Mouse (Mus musculus) G1E (cell line): ENCODE results near the gene Npas3. TPM values are rescaled to one million over a fixed set of nuclear protein-coding genes. Genes with fewer than 3 reads are reported as not detected.

Experiments
- ATAC-seq: 2 replicates; pipeline ENCODE4 v1.8.0; 2016; ENCODE audit warnings: mild to moderate bottlenecking; ENCODE audit not compliant: insufficient number of reproducible peaks, poor library complexity, low FRiP score, severe bottlenecking; ENCODE audit errors: extremely low read depth
- DNase-seq: peaks from one replicate; pipeline ENCODE4 v3.0.0; 2012; ENCODE audit warnings: low spot score
- H3K27me3 ChIP-seq: 2 replicates; pipeline ENCODE4 v1.6.1; 2012; ENCODE audit warnings: mild to moderate bottlenecking, low read length, inconsistent platforms; ENCODE audit not compliant: insufficient read depth
- H3K36me3 ChIP-seq: replicated peaks from 2 replicates; pipeline ENCODE3; 2012; ENCODE audit warnings: mild to moderate bottlenecking, inconsistent platforms
- H3K4me1 ChIP-seq: 2 replicates; pipeline ENCODE4 v1.6.1; 2012; ENCODE audit warnings: low read depth, low read length, inconsistent platforms, mixed read lengths; ENCODE audit not compliant: insufficient read depth
- H3K4me3 ChIP-seq: 2 replicates; pipeline ENCODE4 v1.5.1; 2012; ENCODE audit warnings: low read depth, mild to moderate bottlenecking, inconsistent platforms, low read length, moderate library complexity, mixed read lengths
- H3K9me3 ChIP-seq: replicated peaks from 2 replicates; pipeline ENCODE4 v1.6.1; 2012; ENCODE audit warnings: inconsistent platforms
- CTCF ChIP-seq: IDR thresholded peaks from 2 replicates; pipeline ENCODE4 v1.5.1; 2012; ENCODE audit warnings: low read depth, low read length, inconsistent platforms, mixed read lengths
- GATA1 ChIP-seq: IDR thresholded peaks from 2 replicates; pipeline ENCODE4 v1.6.1; 2012; ENCODE audit warnings: borderline replicate concordance, low read length, inconsistent platforms, mixed read lengths
- GATA2 ChIP-seq: IDR thresholded peaks from 2 replicates; pipeline ENCODE4 v1.6.1; 2012; ENCODE audit warnings: low read depth, low read length, inconsistent platforms, borderline replicate concordance
- POLR2AphosphoS5 ChIP-seq: IDR thresholded peaks from 2 replicates; pipeline ENCODE4 v1.6.1; 2012; ENCODE audit warnings: low read depth, low read length, inconsistent platforms; ENCODE audit not compliant: insufficient replicate concordance
- TAL1 ChIP-seq: conservative IDR thresholded peaks from 2 replicates; pipeline ENCODE4 v1.6.1; 2012; ENCODE audit warnings: low read depth, low read length, inconsistent platforms, mixed read lengths
- polyA plus RNA-seq: library from polyadenylated mRNA; stranded (reverse); fragments of >175 nt; gene quantifications from 2 replicates; pipeline ENCODE4 v1.2.3, GENCODE M21; 2012
- total RNA-seq, 2 experiments: library from RNA; stranded (forward) in 1 of 2; stranded (reverse) in 1 of 2; fragments of 200-1000 nt in 1 of 2; fragments of >200 nt in 1 of 2; fragmentation: Nextera tagmentation in 1 of 2; gene quantifications; 2 replicates each; pipeline ENCODE4 v1.2.3; 2014 to 2017

The Npas3 gene
- total and polyA plus RNA-seq, 3 experiments: 0.11 TPM; not detected in 2

GRCm38 (mm10) chr12:54080996-54081395 is 832.5 kb downstream of the Npas3 start:
- no peaks in the 10 kb centered on the region for H3K4me1 ChIP-seq
- no peaks in the 10 kb centered on the region for H3K27me3 ChIP-seq
- H3K4me3 ChIP-seq: no peak overlapping the region
- no peaks in the 10 kb centered on the region for H3K36me3 ChIP-seq
- TF ChIP-seq GATA2 (no peak), CTCF (no peak), POLR2AphosphoS5 (no peak), TAL1 (no peak), GATA1 (no peak)
- DNase-seq: no peak
- no peak for ATAC-seq
- H3K9me3 ChIP-seq: peaks cover 53% of the 10 kb centered on the region

- DNase-seq (no peak), ATAC-seq (no peak)
- no peak overlapping the region for H3K4me3 ChIP-seq
- H3K27me3 ChIP-seq: no peaks in the 10 kb centered on the region
- TF ChIP-seq GATA1: no peak
- no peak for TF ChIP-seq CTCF
- no peak for TF ChIP-seq TAL1
- no peak for TF ChIP-seq POLR2AphosphoS5
- TF ChIP-seq GATA2: no peak
- peaks cover 59% of the 10 kb centered on the region for H3K9me3 ChIP-seq
- H3K36me3 ChIP-seq: no peaks in the 10 kb centered on the region
- H3K4me1 ChIP-seq: no peaks in the 10 kb centered on the region
Observed at GRCm38 (mm10) chr12:54093729-54094128, 845.3 kb downstream of the Npas3 start.

- no peaks in the 10 kb centered on the region for H3K27me3 ChIP-seq
- H3K4me1 ChIP-seq: no peaks in the 10 kb centered on the region
- ATAC-seq (no peak), DNase-seq (no peak)
- no peak for TF ChIP-seq GATA2
- TF ChIP-seq TAL1: no peak
- no peak for TF ChIP-seq CTCF
- no peak for TF ChIP-seq GATA1
- no peak for TF ChIP-seq POLR2AphosphoS5
- H3K4me3 ChIP-seq: no peak overlapping the region
- H3K36me3 ChIP-seq: no peaks in the 10 kb centered on the region
- peaks cover 69% of the 10 kb centered on the region for H3K9me3 ChIP-seq
Observed at GRCm38 (mm10) chr12:54096492-54096891, 848.0 kb downstream of the Npas3 start.

- TF ChIP-seq POLR2AphosphoS5: no peak
- no peak for TF ChIP-seq TAL1
- no peak for TF ChIP-seq GATA1
- TF ChIP-seq CTCF: no peak
- TF ChIP-seq GATA2: no peak
- Histone ChIP-seq H3K9me3 (peaks cover 70% of the 10 kb centered on the region), H3K4me3 (no peak overlapping the region), H3K4me1 (no peaks in the 10 kb centered on the region), H3K27me3 (no peaks in the 10 kb centered on the region), H3K36me3 (no peaks in the 10 kb centered on the region)
- ATAC-seq (no peak), DNase-seq (no peak)
Observed at GRCm38 (mm10) chr12:54098136-54098535, 849.7 kb downstream of the Npas3 start.

- no peak for DNase-seq
Observed at GRCm38 (mm10) chr12:54098785-54099184, 850.3 kb downstream of the Npas3 start.

GRCm38 (mm10) chr12:54099458-54099857 is 851.0 kb downstream of the Npas3 start:
- ATAC-seq: no peak
- no peaks in the 10 kb centered on the region for H3K36me3 ChIP-seq
- H3K4me3 ChIP-seq: no peak overlapping the region
- no peaks in the 10 kb centered on the region for H3K27me3 ChIP-seq
- no peak for DNase-seq
- no peaks in the 10 kb centered on the region for H3K4me1 ChIP-seq
- peaks cover 71% of the 10 kb centered on the region for H3K9me3 ChIP-seq
- TF ChIP-seq POLR2AphosphoS5 (no peak), TAL1 (no peak), GATA2 (no peak), GATA1 (no peak), CTCF (no peak)

More at GRCm38 (mm10) chr12:54098785-54099184, 850.3 kb downstream of the Npas3 start:
- H3K36me3 ChIP-seq: no peaks in the 10 kb centered on the region
- H3K9me3 ChIP-seq: peaks cover 72% of the 10 kb centered on the region
- ATAC-seq: no peak
- TF ChIP-seq POLR2AphosphoS5 (no peak), CTCF (no peak), GATA1 (no peak)
- no peaks in the 10 kb centered on the region for H3K27me3 ChIP-seq
- no peaks in the 10 kb centered on the region for H3K4me1 ChIP-seq
- H3K4me3 ChIP-seq: no peak overlapping the region
